Mouse (Mus musculus): ENCODE results near the gene Col12a1.
"Not testable (repeated sequence)": the region's sequence is repeated elsewhere in the genome, so short reads cannot be mapped to it uniquely, and the experiment has no call there.

Gene Col12a1

DNA sequence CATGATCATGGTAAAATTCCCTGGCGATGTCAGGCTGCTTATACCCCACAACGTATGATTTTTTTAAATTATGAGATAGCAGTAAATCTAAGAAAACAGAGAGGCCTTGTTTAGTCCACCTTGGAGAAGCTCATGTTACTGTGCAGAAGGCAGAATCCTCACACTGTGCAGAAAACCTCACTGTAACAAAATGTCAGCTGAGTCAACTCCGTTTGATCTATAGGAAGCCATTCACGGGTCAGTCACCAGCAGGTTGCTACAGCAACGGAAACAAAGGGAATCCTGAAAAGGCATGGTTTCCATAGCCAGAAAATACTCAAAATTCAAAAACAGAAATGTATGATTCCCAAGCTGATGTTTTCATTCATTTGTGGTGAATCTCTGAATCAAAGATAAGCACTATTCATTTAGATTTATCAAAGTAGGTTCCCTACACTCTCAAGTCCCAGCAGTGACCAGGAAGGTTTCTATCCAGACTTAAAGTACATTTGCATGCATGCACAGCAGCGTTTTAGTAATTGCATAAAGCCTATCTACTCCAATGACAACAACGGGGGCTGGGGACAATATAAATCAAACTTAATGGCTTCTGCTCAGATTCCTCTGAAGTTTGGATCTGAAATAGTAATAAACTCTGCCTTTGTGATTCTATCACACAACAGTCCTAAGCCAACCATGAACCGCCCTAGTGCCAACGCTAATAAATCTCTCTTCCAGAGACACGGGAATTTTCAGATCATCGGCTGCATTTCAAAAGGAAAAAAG lies 28.7 kb downstream of the Col12a1 start:
- DNase-seq (ENCODE audit: low read depth), result no peak

DNA sequence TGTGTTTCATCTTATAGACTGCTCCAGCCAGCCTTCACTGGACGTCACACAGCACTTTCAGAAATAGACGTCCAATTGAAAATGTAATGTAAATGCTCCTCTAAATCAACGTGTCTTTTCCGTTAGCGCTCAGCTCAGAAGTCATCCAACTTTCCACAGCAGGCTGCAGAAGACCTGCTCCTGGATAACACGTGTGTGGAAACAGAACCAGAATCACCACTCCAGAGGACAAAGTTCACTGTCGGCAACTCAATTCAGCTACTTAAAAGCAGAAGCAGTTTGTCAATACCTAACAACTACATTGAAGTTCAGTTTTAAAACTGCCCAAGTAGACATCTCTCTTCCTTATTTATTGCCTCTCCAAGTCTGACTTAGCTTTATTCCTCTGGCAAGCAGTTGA lies 29.3 kb downstream of the Col12a1 start:
- DNase-seq (ENCODE audit: low read depth), result no peak

GRCm38 (mm10) chr9:79687227-79687626 lies 31.4 kb downstream of the Col12a1 start:
- DNase-seq (ENCODE audit: low read depth), result no peak

- no peak for DNase-seq (ENCODE audit: low read depth)
Measured at GRCm38 (mm10) chr9:79686049-79686448, 32.6 kb downstream of the Col12a1 start.

GRCm38 (mm10) chr9:79680453-79681240 lies 38.0 kb downstream of the Col12a1 start:
- no peak for DNase-seq (ENCODE audit: low read depth)

GRCm38 (mm10) chr9:79668806-79669205 lies 49.8 kb downstream of the Col12a1 start:
- not testable (repeated sequence) for DNase-seq (ENCODE audit: low read depth)

- DNase-seq (ENCODE audit: low read depth), result no peak
Measured at GRCm38 (mm10) chr9:79653327-79654150, 65.1 kb downstream of the Col12a1 start.

DNA sequence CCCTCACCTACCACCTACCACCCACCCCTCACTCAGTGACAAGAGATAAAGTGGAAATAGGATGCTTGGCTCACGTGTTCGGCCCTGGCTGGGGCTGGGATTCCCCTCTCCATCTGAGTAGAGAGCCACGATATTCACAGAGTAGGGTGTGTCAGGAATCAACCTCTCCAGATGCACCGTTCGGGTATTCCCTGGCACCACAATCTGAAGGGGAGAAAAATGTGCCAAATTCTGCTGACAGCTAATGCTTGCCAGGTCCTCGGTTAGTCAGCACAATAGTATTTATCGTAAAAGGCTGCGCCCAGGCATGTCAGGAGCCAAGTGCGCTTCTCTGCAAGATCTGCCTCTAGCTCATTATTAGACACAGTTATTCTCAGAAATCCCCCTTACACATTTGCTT lies 70.0 kb downstream of the Col12a1 start:
- no peak for DNase-seq (ENCODE audit: low read depth)

DNA sequence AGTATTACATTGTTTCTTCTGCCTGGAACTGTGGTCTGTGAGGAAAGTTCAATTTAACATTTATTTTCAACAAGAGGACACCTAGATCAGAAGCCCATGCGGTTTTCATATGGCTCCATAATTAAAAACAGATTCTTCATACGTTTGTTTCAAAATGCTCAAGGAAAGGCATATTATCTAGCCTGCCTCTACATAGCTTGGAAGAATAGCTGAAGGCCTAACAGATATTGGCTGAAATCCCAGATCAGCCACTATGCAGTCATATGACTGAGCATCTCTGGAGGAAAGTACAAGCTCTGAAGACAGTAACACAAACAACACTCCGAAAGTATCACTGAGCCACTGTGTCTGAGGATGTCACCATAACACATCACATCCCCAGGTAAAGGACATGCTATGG lies 72.9 kb downstream of the Col12a1 start:
- no peak for DNase-seq (ENCODE audit: low read depth)

- DNase-seq (ENCODE audit: low read depth), result no peak
Measured at GRCm38 (mm10) chr9:79639430-79640090, 79.1 kb downstream of the Col12a1 start.

GRCm38 (mm10) chr9:79637879-79638278 lies 80.8 kb downstream of the Col12a1 start:
- DNase-seq (ENCODE audit: low read depth), result no peak

DNA sequence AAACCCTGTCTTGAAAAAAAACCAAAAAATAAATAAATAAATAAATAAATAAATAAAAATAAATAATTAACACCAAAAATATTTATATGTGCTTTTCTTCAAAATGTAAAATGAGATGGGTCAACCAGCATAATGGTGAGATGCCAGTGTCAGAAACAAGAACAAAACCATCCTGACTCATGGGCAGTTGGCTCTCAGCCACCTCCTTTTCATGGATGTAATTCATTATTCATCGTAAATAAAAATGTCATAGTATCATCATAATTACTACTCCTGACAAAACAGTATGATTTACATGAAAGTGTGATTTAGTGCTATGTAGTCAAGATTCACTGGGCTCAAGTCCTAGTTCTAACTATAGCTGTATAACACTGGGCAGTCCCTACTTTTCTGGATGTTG lies 84.6 kb downstream of the Col12a1 start:
- no peak for DNase-seq (ENCODE audit: low read depth)

- DNase-seq (ENCODE audit: low read depth), result no peak
Measured at GRCm38 (mm10) chr9:79631186-79631585, 87.4 kb downstream of the Col12a1 start.

GRCm38 (mm10) chr9:79618839-79619597 lies 99.6 kb downstream of the Col12a1 start:
- DNase-seq (ENCODE audit: low read depth), result no peak

DNA sequence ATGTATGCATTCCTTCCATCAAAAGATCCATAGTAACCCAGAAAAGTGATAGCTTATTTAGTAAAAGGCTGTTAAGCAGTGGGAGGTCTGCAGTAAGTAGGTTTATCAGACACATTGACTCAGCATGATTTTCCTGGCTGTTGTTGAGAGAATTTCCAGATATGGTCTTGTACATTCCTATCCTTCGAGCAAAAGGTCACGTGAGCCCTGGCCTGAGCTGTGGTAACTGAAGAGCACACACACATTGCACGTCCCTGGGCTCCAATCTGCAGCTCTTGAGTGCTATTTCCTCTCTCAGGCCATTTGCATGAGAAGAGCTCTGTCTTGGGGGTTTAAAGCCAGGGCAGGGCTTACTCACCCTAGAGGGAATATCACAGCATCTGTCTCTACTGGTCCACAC lies 101.3 kb downstream of the Col12a1 start:
- no peak for DNase-seq (ENCODE audit: low read depth)

GRCm38 (mm10) chr9:79616040-79616439 lies 102.6 kb downstream of the Col12a1 start:
- DNase-seq (ENCODE audit: low read depth), result no peak

- no peak for DNase-seq (ENCODE audit: low read depth)
Measured at GRCm38 (mm10) chr9:79610286-79610685, 108.3 kb downstream of the Col12a1 start.

DNA sequence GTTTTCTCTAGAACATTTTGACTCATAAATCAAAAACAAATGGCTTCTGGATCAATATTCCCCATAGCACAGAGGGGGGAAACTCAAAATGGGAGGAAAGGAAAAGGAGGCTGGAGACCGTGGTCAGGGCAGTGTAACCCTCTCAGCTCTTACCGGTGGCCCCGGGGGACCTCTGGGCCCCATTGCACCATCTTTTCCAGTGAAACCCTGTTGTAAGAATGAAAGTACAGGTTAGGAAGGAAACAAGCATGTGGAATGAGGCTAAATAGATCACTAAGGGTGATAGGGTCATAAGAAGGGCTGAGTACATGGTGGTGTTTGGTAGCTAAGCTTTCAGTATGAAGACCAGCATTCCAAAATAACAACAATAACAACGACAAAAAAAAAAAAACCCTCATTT lies 109.0 kb downstream of the Col12a1 start:
- DNase-seq (ENCODE audit: low read depth), result no peak

DNA sequence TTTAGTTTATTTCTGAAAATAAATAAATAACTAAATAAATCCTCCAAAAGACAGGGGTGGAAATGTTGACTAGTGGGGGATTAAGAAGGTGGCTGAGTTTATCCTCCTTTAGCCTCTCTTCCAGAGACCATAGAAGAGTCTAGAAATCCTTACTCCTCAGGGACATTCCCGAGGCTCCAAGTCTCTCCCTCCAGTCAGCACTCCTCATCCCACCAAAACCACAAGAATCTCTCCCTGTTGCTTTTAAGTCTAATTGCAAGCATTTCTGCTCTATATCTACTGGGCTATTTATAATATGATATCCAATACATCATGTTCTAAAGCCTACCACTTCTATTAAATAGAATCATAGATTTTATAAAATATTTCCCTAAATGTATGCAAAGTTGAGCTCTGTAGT lies 109.8 kb downstream of the Col12a1 start:
- no peak for DNase-seq (ENCODE audit: low read depth)

DNA sequence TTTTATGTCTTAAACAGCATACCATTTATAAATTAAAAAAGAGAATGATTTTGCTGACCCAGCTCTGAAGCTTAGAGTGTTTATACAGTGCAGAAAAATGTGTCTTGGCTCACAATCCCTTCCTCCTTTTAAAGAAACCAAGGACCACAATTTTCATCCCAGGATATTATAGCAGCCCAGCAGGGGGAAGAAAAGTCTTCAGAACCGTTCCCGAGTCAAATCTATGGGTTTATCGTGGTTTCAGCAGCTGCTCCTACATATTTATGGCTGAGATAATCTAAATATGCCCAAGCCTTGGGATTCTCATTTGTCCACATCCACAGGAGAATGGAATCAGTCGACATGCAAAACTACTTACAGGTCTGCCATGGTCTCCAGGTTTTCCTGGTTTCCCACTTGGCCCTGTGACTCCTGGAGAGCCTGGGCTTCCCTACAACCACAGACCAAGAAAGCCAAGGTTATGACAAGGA lies 110.5 kb downstream of the Col12a1 start:
- no peak for DNase-seq (ENCODE audit: low read depth)

- DNase-seq (ENCODE audit: low read depth), result no peak
Measured at GRCm38 (mm10) chr9:79606122-79606521, 112.5 kb downstream of the Col12a1 start.

Data from c-Kit-positive CD71-negative TER-119-negative erythroid progenitor cells, embryonic 14.5 days (primary cell).